Mouse (Mus musculus): ENCODE measurements at regions not wholly inside any gene's neighbourhood (a gene's known extent, or its start where the extent isn't known, plus 50 kb on each side); places are given as distances from the start of the nearest gene placed in this dataset.
A peak's percentile ranks its signal among the peaks of the same experiment; 100 is the strongest.

- Histone ChIP-seq H3K4me3 (ENCODE audit: low read depth, low read length) (no peak overlapping the region), H3K27me3 (ENCODE audit: control insufficient read depth, insufficient read depth, low read length) (no peaks in the 10 kb centered on the region), H3K4me2 (ENCODE audit: low read depth) (no peak overlapping the region), H3K27ac (ENCODE audit: low read depth, low read length) (no peak overlapping the region), H3K4me1 (ENCODE audit: control insufficient read depth, insufficient read depth, low read length) (no peaks in the 10 kb centered on the region), H3K9me3 (ENCODE audit: control insufficient read depth, low read length) (no peaks in the 10 kb centered on the region), H3K36me3 (ENCODE audit: control insufficient read depth, insufficient read depth, low read length) (no peaks in the 10 kb centered on the region), H3K9ac (ENCODE audit: low read length) (no peak overlapping the region)
- 73% methylated on average over 1 of the region's 1 CpGs for WGBS
- ATAC-seq (ENCODE audit: insufficient read depth, low FRiP score, low TSS enrichment): no peak
- DNase-seq (ENCODE audit: low spot score): no peak
Observed at GRCm38 (mm10) chr3:74787741-74788140, 377.1 kb downstream of the Zbbx start.

GRCm38 (mm10) chr3:74778337-74778736 lies 386.5 kb downstream of the Zbbx start:
- H3K27ac ChIP-seq (ENCODE audit: low read depth, low read length): no peak overlapping the region
- ATAC-seq (ENCODE audit: insufficient read depth, low FRiP score, low TSS enrichment): peak; percentile 69; the same call in 1 of the 2 replicates
- no peaks in the 10 kb centered on the region for H3K4me1 ChIP-seq (ENCODE audit: control insufficient read depth, insufficient read depth, low read length)
- H3K36me3 ChIP-seq (ENCODE audit: control insufficient read depth, insufficient read depth, low read length): no peaks in the 10 kb centered on the region
- no peak overlapping the region for H3K9ac ChIP-seq (ENCODE audit: low read length)
- DNase-seq (ENCODE audit: low spot score): no peak
- H3K4me2 ChIP-seq (ENCODE audit: low read depth): no peak overlapping the region
- H3K4me3 ChIP-seq (ENCODE audit: low read depth, low read length): no peak overlapping the region
- H3K9me3 ChIP-seq (ENCODE audit: control insufficient read depth, low read length): no peaks in the 10 kb centered on the region
- no peaks in the 10 kb centered on the region for H3K27me3 ChIP-seq (ENCODE audit: control insufficient read depth, insufficient read depth, low read length)
- 86% methylated on average over 5 of the region's 5 CpGs for WGBS

GRCm38 (mm10) chr3:74742123-74742522 lies 422.7 kb downstream of the Zbbx start:
- no peaks in the 10 kb centered on the region for H3K4me1 ChIP-seq (ENCODE audit: control insufficient read depth, insufficient read depth, low read length)
- ATAC-seq (ENCODE audit: insufficient read depth, low FRiP score, low TSS enrichment) (no peak), DNase-seq (ENCODE audit: low spot score) (no peak)
- no peak overlapping the region for H3K27ac ChIP-seq (ENCODE audit: low read depth, low read length)
- WGBS: 89% methylated on average over 2 of the region's 2 CpGs
- H3K9me3 ChIP-seq (ENCODE audit: control insufficient read depth, low read length): no peaks in the 10 kb centered on the region
- no peaks in the 10 kb centered on the region for H3K36me3 ChIP-seq (ENCODE audit: control insufficient read depth, insufficient read depth, low read length)
- no peak overlapping the region for H3K4me2 ChIP-seq (ENCODE audit: low read depth)
- H3K4me3 ChIP-seq (ENCODE audit: low read depth, low read length): no peak overlapping the region
- H3K27me3 ChIP-seq (ENCODE audit: control insufficient read depth, insufficient read depth, low read length): no peaks in the 10 kb centered on the region
- H3K9ac ChIP-seq (ENCODE audit: low read length): no peak overlapping the region

- Histone ChIP-seq H3K36me3 (ENCODE audit: control insufficient read depth, insufficient read depth, low read length) (no peaks in the 10 kb centered on the region), H3K4me1 (ENCODE audit: control insufficient read depth, insufficient read depth, low read length) (no peaks in the 10 kb centered on the region), H3K27me3 (ENCODE audit: control insufficient read depth, insufficient read depth, low read length) (no peaks in the 10 kb centered on the region), H3K4me2 (ENCODE audit: low read depth) (no peak overlapping the region), H3K9me3 (ENCODE audit: control insufficient read depth, low read length) (no peaks in the 10 kb centered on the region), H3K9ac (ENCODE audit: low read length) (no peak overlapping the region), H3K27ac (ENCODE audit: low read depth, low read length) (no peak overlapping the region), H3K4me3 (ENCODE audit: low read depth, low read length) (no peak overlapping the region)
- 86% methylated on average over 2 of the region's 2 CpGs for WGBS
- DNase-seq (ENCODE audit: low spot score): no peak
- no peak for ATAC-seq (ENCODE audit: insufficient read depth, low FRiP score, low TSS enrichment)
Observed at GRCm38 (mm10) chr3:74739718-74740117, 425.1 kb downstream of the Zbbx start.

Measured in neural tube, embryonic 11.5 days (tissue).